ENCODE assay signal across 13 mouse cellular contexts in the genomic region with DNA sequence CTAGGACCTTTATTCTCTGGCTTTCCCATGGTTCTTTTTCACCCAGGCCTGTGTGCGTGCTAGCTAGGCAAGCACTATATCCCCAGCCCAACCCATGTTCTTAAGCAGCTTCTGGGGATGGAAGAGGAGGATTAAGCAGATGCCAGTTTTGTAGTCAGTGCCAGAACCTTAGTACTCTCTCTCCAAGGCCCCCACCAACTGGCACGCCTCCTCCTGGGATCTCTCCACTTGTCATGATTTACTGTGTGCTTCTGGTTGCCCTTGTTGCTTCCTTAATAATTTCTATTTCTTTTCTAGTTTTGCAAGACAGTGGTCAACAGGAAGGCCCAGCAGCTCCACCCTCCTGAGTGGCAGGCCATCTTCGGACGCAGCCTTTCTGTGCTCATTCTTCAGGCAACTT. TPM values are rescaled to one million over a fixed set of nuclear protein-coding genes. Genes with fewer than 3 reads are reported as not detected.
DNase-seq lines count a peak whose midpoint lies in the region; ATAC-seq and TF ChIP-seq lines count a peak whose summit lies in the region.
"Had no signal": no experiment of that assay in that cellular context is flagged by ENCODE, and none has a peak within 500 bp of the region (broad histone marks: within the 10 kb centered on the region; RNA-seq: fewer than 3 reads in every experiment).

No protein-coding gene starts in this region.

- WGBS in forebrain, embryonic 14.5 days = 90% methylated on average over 4 of the region's 4 CpGs
- WGBS in forebrain, embryonic 16.5 days = 81% methylated on average over 4 of the region's 4 CpGs
- WGBS in kidney, embryonic 14.5 days = 90% methylated on average over 4 of the region's 4 CpGs

- no peak for TF ChIP-seq POLR2A in bone marrow macrophage, adult 2 months (IDR thresholded peaks at IDR 0.05; ENCODE audit: borderline replicate concordance, low read depth, low read length)

- ATAC-seq in forebrain, embryonic 14.5 days = no peak
- ATAC-seq in forebrain, embryonic 16.5 days = no peak
- no peak for ATAC-seq in kidney, embryonic 14.5 days (ENCODE audit: low FRiP score, low TSS enrichment)
- ATAC-seq: hindbrain, postnatal 0 days; liver, postnatal 0 days had no signal

- no peak overlapping the region for H3K9ac ChIP-seq in forebrain, embryonic 14.5 days (ENCODE audit: low read length)
- no peak overlapping the region for H3K9ac ChIP-seq in forebrain, embryonic 16.5 days (replicated peaks; ENCODE audit: low read depth, low read length)
- H3K9ac ChIP-seq in kidney, embryonic 14.5 days (ENCODE audit: low read depth, low read length) = no peak overlapping the region
- H3K9ac ChIP-seq: limb, embryonic 13.5 days; liver, postnatal 0 days; neural tube, embryonic 15.5 days had no signal

- peaks cover 4% of the 10 kb centered on the region; the same call in 1 of the 2 replicates for H3K4me1 ChIP-seq in forebrain, embryonic 14.5 days (ENCODE audit: control insufficient read depth, insufficient read depth, low read length)
- H3K4me1 ChIP-seq in forebrain, embryonic 16.5 days (replicated peaks; ENCODE audit: control insufficient read depth, insufficient read depth, low read length) = peaks cover 8% of the 10 kb centered on the region
- peaks cover 7% of the 10 kb centered on the region for H3K4me1 ChIP-seq in kidney, embryonic 14.5 days (ENCODE audit: control insufficient read depth, insufficient read depth, low read length)
- H3K4me1 ChIP-seq in bone marrow macrophage, adult 2 months (ENCODE audit: control insufficient read depth, insufficient read depth, low read length) = peaks cover 43% of the 10 kb centered on the region

- peak; percentile 16 for DNase-seq in forebrain, embryonic 14.5 days (ENCODE audit: low spot score)
- peak; percentile 67 for DNase-seq in kidney, adult 11 months
- peak; percentile 50 for DNase-seq in kidney, postnatal 14 days
- no peak for DNase-seq in urinary bladder, adult 2 months (ENCODE audit: low spot score)
- DNase-seq in urinary bladder, postnatal 4 days (ENCODE audit: low spot score in 2 of 2) = no peak
- DNase-seq: liver, postnatal 0 days; thymus, postnatal 14 days had no signal

- TF ChIP-seq CTCF in bone marrow macrophage, adult 2 months (IDR thresholded peaks at IDR 0.05; ENCODE audit: low read depth, low read length) = no peak

- H3K4me3 ChIP-seq in forebrain, embryonic 14.5 days (ENCODE audit: low read depth, low read length) = no peak overlapping the region
- H3K4me3 ChIP-seq in forebrain, embryonic 16.5 days (replicated peaks; ENCODE audit: low read length) = no peak overlapping the region
- no peak overlapping the region for H3K4me3 ChIP-seq in kidney, embryonic 14.5 days (ENCODE audit: low read length)
- no peak overlapping the region for H3K4me3 ChIP-seq in bone marrow macrophage, adult 2 months (ENCODE audit: insufficient read depth, low read length)
- H3K4me3 ChIP-seq: limb, embryonic 13.5 days; neural tube, embryonic 15.5 days had no signal

- peaks cover 58% of the 10 kb centered on the region for H3K36me3 ChIP-seq in forebrain, embryonic 14.5 days (ENCODE audit: control insufficient read depth, insufficient read depth, low read length)
- peaks cover 22% of the 10 kb centered on the region for H3K36me3 ChIP-seq in forebrain, embryonic 16.5 days (ENCODE audit: control insufficient read depth, insufficient read depth)
- H3K36me3 ChIP-seq in kidney, embryonic 14.5 days (ENCODE audit: control insufficient read depth, insufficient read depth, low read length) = peaks cover 56% of the 10 kb centered on the region

- no peak overlapping the region for H3K27ac ChIP-seq in forebrain, embryonic 14.5 days (ENCODE audit: low read depth, low read length)
- no peak overlapping the region for H3K27ac ChIP-seq in forebrain, embryonic 16.5 days (ENCODE audit: low read length)
- no peak overlapping the region for H3K27ac ChIP-seq in kidney, embryonic 14.5 days (ENCODE audit: low read depth, low read length)
- peak overlapping the region; percentile 76 for H3K27ac ChIP-seq in bone marrow macrophage, adult 2 months (ENCODE audit: insufficient read depth, low read depth, low read length)
- H3K27ac ChIP-seq: hindbrain, postnatal 0 days; limb, embryonic 13.5 days; neural tube, embryonic 15.5 days had no signal

- H3K4me2 ChIP-seq in forebrain, embryonic 14.5 days (ENCODE audit: low read length) = no peak overlapping the region
- no peak overlapping the region for H3K4me2 ChIP-seq in forebrain, embryonic 16.5 days (ENCODE audit: low read length)
- no peak overlapping the region for H3K4me2 ChIP-seq in kidney, embryonic 14.5 days (replicated peaks; ENCODE audit: low read depth, low read length)
- H3K4me2 ChIP-seq: limb, embryonic 13.5 days; neural tube, embryonic 15.5 days had no signal

- H3K9me3 ChIP-seq in forebrain, embryonic 14.5 days (replicated peaks; ENCODE audit: control insufficient read depth, low read length) = no peaks in the 10 kb centered on the region
- H3K9me3 ChIP-seq in forebrain, embryonic 16.5 days (ENCODE audit: control insufficient read depth, low read length) = no peaks in the 10 kb centered on the region
- H3K9me3 ChIP-seq in kidney, embryonic 14.5 days (ENCODE audit: control insufficient read depth, low read length) = no peaks in the 10 kb centered on the region
- H3K9me3 ChIP-seq: limb, embryonic 13.5 days; neural tube, embryonic 15.5 days had no signal

- no peaks in the 10 kb centered on the region for H3K27me3 ChIP-seq in forebrain, embryonic 14.5 days (replicated peaks; ENCODE audit: control insufficient read depth, insufficient read depth, low read length)
- no peaks in the 10 kb centered on the region for H3K27me3 ChIP-seq in forebrain, embryonic 16.5 days (replicated peaks; ENCODE audit: control insufficient read depth, insufficient read depth, low read length)
- H3K27me3 ChIP-seq in kidney, embryonic 14.5 days (ENCODE audit: control insufficient read depth, insufficient read depth, low read length) = no peaks in the 10 kb centered on the region
- H3K27me3 ChIP-seq: limb, embryonic 13.5 days; neural tube, embryonic 15.5 days had no signal

RNA-seq across cellular contexts. Expression of a gene that starts 5.0 kb away (rescaled TPM):
- 53.9 and 55.5 TPM in 2 replicates for polyA plus RNA-seq in forebrain, embryonic 14.5 days (2014; fragmentation: Nextera tagmentation; extraction: Ambion mirVana)
- 54.4 and 59.3 TPM in 2 replicates for polyA plus RNA-seq in forebrain, embryonic 16.5 days (2015; fragmentation: Nextera tagmentation; extraction: Ambion mirVana)
- polyA plus RNA-seq in kidney, embryonic 14.5 days (2014; fragmentation: Nextera tagmentation; extraction: Ambion mirVana) = 24.9 and 30.1 TPM in 2 replicates
- 85.4 and 101 TPM in 2 replicates for polyA plus RNA-seq in bone marrow macrophage, adult 2 months (2012; ENCODE audit: insufficient read depth, insufficient read length, missing spikeins)
- polyA plus RNA-seq in urinary bladder, adult 2 months (2012; rRNA removed) = 61.9 and 68.7 TPM in 2 replicates

RNA-seq across cellular contexts. Expression of a gene that starts 24.5 kb away (rescaled TPM):
- 5.7 and 6.6 TPM in 2 replicates for polyA plus RNA-seq in forebrain, embryonic 14.5 days (2014; fragmentation: Nextera tagmentation; extraction: Ambion mirVana)
- 11.3 and 11.9 TPM in 2 replicates for polyA plus RNA-seq in forebrain, embryonic 16.5 days (2015; fragmentation: Nextera tagmentation; extraction: Ambion mirVana)
- 21.5 and 32.0 TPM in 2 replicates for polyA plus RNA-seq in kidney, embryonic 14.5 days (2014; fragmentation: Nextera tagmentation; extraction: Ambion mirVana)
- polyA plus RNA-seq in bone marrow macrophage, adult 2 months (2012; ENCODE audit: insufficient read depth, insufficient read length, missing spikeins) = 77.3 and 90.4 TPM in 2 replicates
- polyA plus RNA-seq in urinary bladder, adult 2 months (2012; rRNA removed) = 126 and 135 TPM in 2 replicates

RNA-seq across cellular contexts. Expression of a gene that starts 37.9 kb away (rescaled TPM):
- polyA plus RNA-seq in forebrain, embryonic 14.5 days (2014; fragmentation: Nextera tagmentation; extraction: Ambion mirVana) = 94.2 and 101 TPM in 2 replicates
- polyA plus RNA-seq in forebrain, embryonic 16.5 days (2015; fragmentation: Nextera tagmentation; extraction: Ambion mirVana) = 86.1 and 90.2 TPM in 2 replicates
- polyA plus RNA-seq in kidney, embryonic 14.5 days (2014; fragmentation: Nextera tagmentation; extraction: Ambion mirVana) = 78.2 and 99.5 TPM in 2 replicates
- polyA plus RNA-seq in bone marrow macrophage, adult 2 months (2012; ENCODE audit: insufficient read depth, insufficient read length, missing spikeins) = 512 TPM in 2 replicates
- 148 and 178 TPM in 2 replicates for polyA plus RNA-seq in urinary bladder, adult 2 months (2012; rRNA removed)

RNA-seq across cellular contexts. Expression of a gene that starts 53.2 kb away (rescaled TPM):
- polyA plus RNA-seq in forebrain, embryonic 14.5 days (2014; fragmentation: Nextera tagmentation; extraction: Ambion mirVana) = 105 and 109 TPM in 2 replicates
- 130 and 142 TPM in 2 replicates for polyA plus RNA-seq in forebrain, embryonic 16.5 days (2015; fragmentation: Nextera tagmentation; extraction: Ambion mirVana)
- polyA plus RNA-seq in kidney, embryonic 14.5 days (2014; fragmentation: Nextera tagmentation; extraction: Ambion mirVana) = 66.1 and 119 TPM in 2 replicates
- polyA plus RNA-seq in bone marrow macrophage, adult 2 months (2012; ENCODE audit: insufficient read depth, insufficient read length, missing spikeins) = 67.0 and 70.3 TPM in 2 replicates
- polyA plus RNA-seq in urinary bladder, adult 2 months (2012; rRNA removed) = 84.0 and 86.6 TPM in 2 replicates

Comparison
In these comparisons a context has a peak if more than half of its experiments do, and no peak if none do; other contexts are left out.
1. DNase-seq: peak in forebrain, embryonic 14.5 days (single experiment), kidney, adult 11 months (single experiment) and kidney, postnatal 14 days (single experiment); none in urinary bladder, adult 2 months (single experiment) and urinary bladder, postnatal 4 days (0 of 2).